Mouse (Mus musculus) kidney, embryonic 14.5 days (tissue): ENCODE measurements at regions not wholly inside any gene's neighbourhood (a gene's known extent, or its start where the extent isn't known, plus 50 kb on each side); places are given as distances from the start of the nearest gene placed in this dataset.

ENCODE experiments used
- ATAC-seq: fragments of 200-750 bp; cut with Nextera tagmentation; 2 replicates; pipeline ENCODE4 v1.8.0; 2017; ENCODE audit warnings: moderate number of reproducible peaks, mild to moderate bottlenecking, moderate TSS enrichment, moderate library complexity; ENCODE audit not compliant: low FRiP score, low TSS enrichment
- H3K27ac ChIP-seq: fragments of 300-500 bp; sonication (generic); 2 replicates; pipeline ENCODE4 v1.5.1; 2014; ENCODE audit warnings: low read depth, mild to moderate bottlenecking, low read length, moderate library complexity, mixed read lengths
- H3K27me3 ChIP-seq: fragments of 300-500 bp; sonication (generic); 2 replicates; pipeline ENCODE4 v1.6.1; 2014; ENCODE audit warnings: mild to moderate bottlenecking, low read length; ENCODE audit not compliant: control insufficient read depth, insufficient read depth
- H3K36me3 ChIP-seq: fragments of 300-500 bp; sonication (generic); 2 replicates; pipeline ENCODE4 v1.6.1; 2014; ENCODE audit warnings: low read length, mixed read lengths; ENCODE audit not compliant: control insufficient read depth, insufficient read depth
- H3K4me1 ChIP-seq: fragments of 300-500 bp; sonication (generic); 2 replicates; pipeline ENCODE4 v1.6.1; 2014; ENCODE audit warnings: low read length, mixed read lengths; ENCODE audit not compliant: control insufficient read depth, insufficient read depth
- H3K4me2 ChIP-seq: fragments of 300-500 bp; sonication (generic); replicated peaks from 2 replicates; pipeline ENCODE4 v1.6.1; 2014; ENCODE audit warnings: low read depth, mild to moderate bottlenecking, low read length
- H3K4me3 ChIP-seq: fragments of 300-500 bp; sonication (generic); 2 replicates; pipeline ENCODE4 v1.5.1; 2014; ENCODE audit warnings: mild to moderate bottlenecking, low read length
- H3K9ac ChIP-seq: fragments of 300-500 bp; sonication (generic); 2 replicates; pipeline ENCODE4 v1.6.1; 2014; ENCODE audit warnings: low read depth, mild to moderate bottlenecking, low read length, moderate library complexity
- H3K9me3 ChIP-seq: fragments of 300-500 bp; sonication (generic); 2 replicates; pipeline ENCODE4 v1.6.1; 2016; ENCODE audit warnings: low read length; ENCODE audit not compliant: control insufficient read depth
- WGBS: fragments of 180-500 bp; shearing (Covaris S2); extraction: QIAGEN DNeasy Blood & Tissue Kit; methylation state at CpG from one replicate; pipeline ENCODE4 v1.1.7; 2014; 5-methylcytosine and 5-hydroxymethylcytosine counted together

DNA sequence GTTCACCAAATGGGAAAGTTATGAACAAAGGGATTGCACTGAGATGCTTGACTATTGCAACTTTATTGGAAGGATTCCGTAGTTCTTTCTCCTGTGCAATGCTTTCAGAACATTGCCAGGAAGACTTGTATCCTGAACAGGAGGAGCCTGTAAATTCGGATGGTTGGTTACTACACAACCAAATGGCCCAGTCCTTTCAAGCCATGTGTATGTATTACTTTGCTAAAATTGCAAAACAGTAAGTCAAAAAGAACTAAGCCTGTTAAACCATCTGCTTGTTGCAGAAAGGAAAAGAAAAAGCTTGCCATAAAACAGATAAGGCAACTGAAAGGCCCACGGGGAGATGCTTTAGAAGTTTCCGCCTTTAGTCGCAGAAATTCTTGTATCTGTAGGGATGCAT is 124.5 kb upstream of the Ccng1 start:
- 87% methylated on average over 5 of the region's 5 CpGs for WGBS
- Histone ChIP-seq H3K4me3 (no peak overlapping the region), H3K27ac (no peak overlapping the region), H3K9me3 (no peaks in the 10 kb centered on the region), H3K27me3 (no peaks in the 10 kb centered on the region), H3K4me2 (no peak overlapping the region), H3K36me3 (no peaks in the 10 kb centered on the region), H3K9ac (no peak overlapping the region), H3K4me1 (no peaks in the 10 kb centered on the region)
- no peak for ATAC-seq

DNA sequence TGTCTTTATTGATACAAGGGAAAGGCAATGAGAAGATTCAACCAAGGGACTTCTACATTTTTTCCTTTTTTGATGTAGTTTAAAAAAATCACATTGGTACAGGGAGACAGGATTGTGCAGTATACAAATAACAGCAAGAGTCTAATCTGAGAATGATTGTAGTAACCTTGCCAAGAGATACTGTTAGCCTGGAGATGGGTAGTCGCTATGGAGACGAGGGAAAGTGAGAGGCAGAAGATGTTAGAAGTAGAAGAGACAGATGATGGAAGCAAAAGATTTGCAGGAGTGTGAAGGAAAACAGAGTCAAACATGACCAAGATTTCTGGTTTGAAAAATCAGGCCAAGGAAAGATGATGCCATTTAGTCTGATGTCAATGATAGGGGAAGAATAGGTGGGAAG is 117.9 kb upstream of the Ccng1 start:
- no peak overlapping the region for H3K9ac ChIP-seq
- 91% methylated on average over 2 of the region's 2 CpGs for WGBS
- no peak overlapping the region for H3K4me3 ChIP-seq
- no peak overlapping the region for H3K4me2 ChIP-seq
- no peaks in the 10 kb centered on the region for H3K4me1 ChIP-seq
- no peaks in the 10 kb centered on the region for H3K27me3 ChIP-seq
- no peak overlapping the region for H3K27ac ChIP-seq
- H3K36me3 ChIP-seq: no peaks in the 10 kb centered on the region
- no peaks in the 10 kb centered on the region for H3K9me3 ChIP-seq
- ATAC-seq: no peak

DNA sequence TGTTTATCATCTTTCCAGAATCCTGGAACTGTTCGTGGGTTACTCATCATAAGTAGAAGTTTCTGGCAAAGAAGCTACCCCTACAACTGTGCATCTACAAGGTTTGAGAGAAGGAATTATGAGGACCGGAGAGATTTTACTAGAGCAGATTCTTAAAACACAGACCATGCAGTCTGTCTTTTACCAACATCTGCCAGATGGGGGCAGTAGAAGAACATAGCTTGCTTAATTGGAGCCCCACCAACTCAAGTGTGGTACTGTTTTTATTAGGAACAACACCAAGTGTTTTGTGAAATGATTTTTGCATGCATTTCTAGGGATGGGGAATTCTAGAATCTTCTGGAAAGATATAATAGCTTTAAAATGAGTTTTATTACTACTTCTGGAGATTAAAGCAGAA is 110.6 kb upstream of the Ccng1 start:
- 38% methylated on average over 2 of the region's 2 CpGs for WGBS
- no peak overlapping the region for H3K27ac ChIP-seq
- H3K9me3 ChIP-seq: no peaks in the 10 kb centered on the region
- H3K4me2 ChIP-seq: no peak overlapping the region
- H3K9ac ChIP-seq: no peak overlapping the region
- H3K27me3 ChIP-seq: no peaks in the 10 kb centered on the region
- ATAC-seq: no peak
- no peaks in the 10 kb centered on the region for H3K36me3 ChIP-seq
- H3K4me3 ChIP-seq: no peak overlapping the region
- H3K4me1 ChIP-seq: no peaks in the 10 kb centered on the region

DNA sequence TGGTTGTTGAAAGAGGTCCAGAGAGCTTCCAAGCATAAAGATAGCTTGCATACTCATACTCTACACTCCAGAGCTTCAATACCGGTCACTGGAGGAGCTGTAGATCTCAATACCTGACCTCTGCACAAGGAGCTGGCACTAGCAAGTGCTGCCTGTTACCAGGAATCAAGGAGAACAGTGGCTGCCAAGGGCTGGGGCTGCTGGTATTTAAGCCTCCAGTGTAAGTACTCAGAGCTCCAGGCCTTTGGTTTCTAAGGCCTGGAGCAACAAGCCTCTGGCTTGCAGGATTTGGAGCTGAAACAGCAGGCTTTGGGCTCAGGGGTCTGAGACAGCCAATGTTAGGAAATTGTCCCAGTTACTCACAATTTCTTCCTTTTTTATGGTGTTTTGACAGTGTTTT is 96.2 kb upstream of the Ccng1 start:
- 81% methylated on average over 1 of the region's 1 CpGs for WGBS
- Histone ChIP-seq H3K4me3 (no peak overlapping the region), H3K4me1 (no peaks in the 10 kb centered on the region), H3K36me3 (no peaks in the 10 kb centered on the region), H3K27ac (peak overlapping the region; percentile 63; the same call in 1 of the 2 replicates), H3K9me3 (no peaks in the 10 kb centered on the region), H3K4me2 (no peak overlapping the region), H3K27me3 (no peaks in the 10 kb centered on the region), H3K9ac (no peak overlapping the region)
- 0 out of 2 replicates have a peak, but pooled peaks have one; percentile 12 for ATAC-seq

DNA sequence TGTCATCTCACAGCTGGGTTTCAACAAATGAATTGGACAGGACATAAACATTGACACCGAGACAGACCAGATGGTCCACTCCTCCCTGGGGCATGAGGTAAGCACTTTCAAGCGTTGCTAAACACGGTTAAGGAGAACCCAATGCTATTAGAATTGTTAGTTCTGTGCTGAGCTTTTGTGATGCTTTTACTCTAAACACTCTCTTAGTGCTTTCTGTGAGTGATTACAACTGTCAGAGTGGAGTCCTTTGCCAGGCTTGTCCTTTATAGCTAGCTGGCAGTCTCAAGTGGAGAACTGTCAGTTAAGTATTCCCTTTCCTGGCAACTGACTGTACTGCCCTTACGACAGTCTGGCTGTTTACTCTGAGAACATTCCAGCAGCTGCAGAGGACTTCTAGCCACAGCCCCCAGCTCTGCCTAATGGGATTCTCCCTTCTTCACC is 95.6 kb upstream of the Ccng1 start:
- no peak overlapping the region for H3K4me2 ChIP-seq
- H3K27me3 ChIP-seq: no peaks in the 10 kb centered on the region
- H3K9me3 ChIP-seq: no peaks in the 10 kb centered on the region
- H3K36me3 ChIP-seq: no peaks in the 10 kb centered on the region
- ATAC-seq: peak; percentile 96
- no peaks in the 10 kb centered on the region for H3K4me1 ChIP-seq
- peak overlapping the region; percentile 63; the same call in 1 of the 2 replicates for H3K27ac ChIP-seq
- H3K4me3 ChIP-seq: no peak overlapping the region
- H3K9ac ChIP-seq: no peak overlapping the region
- WGBS: 22% methylated on average over 4 of the region's 4 CpGs

DNA sequence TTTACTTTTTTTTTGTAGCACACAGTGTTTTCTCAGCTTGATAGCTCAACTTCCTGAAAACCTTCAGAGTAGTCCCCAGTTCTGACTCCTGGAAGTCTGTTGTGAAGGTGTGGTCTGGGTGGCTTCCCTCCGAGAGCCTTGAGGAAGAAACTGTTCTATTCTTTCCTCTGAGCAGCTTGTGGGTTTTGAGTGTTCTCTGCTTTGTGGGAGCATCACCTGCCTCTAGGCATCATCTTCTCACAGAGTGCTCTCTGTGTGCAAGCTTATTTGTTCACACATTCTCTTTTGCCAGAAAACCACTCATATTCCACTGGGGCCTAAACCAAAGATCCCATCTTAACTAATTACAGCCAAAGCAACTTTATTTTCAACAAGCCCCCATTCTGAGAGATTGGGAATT is 91.5 kb upstream of the Ccng1 start:
- no peak for ATAC-seq
- Histone ChIP-seq H3K36me3 (no peaks in the 10 kb centered on the region), H3K4me1 (no peaks in the 10 kb centered on the region), H3K27ac (no peak overlapping the region), H3K9me3 (no peaks in the 10 kb centered on the region), H3K4me2 (no peak overlapping the region), H3K9ac (no peak overlapping the region), H3K27me3 (no peaks in the 10 kb centered on the region), H3K4me3 (no peak overlapping the region)
- 74% methylated on average over 1 of the region's 1 CpGs for WGBS

DNA sequence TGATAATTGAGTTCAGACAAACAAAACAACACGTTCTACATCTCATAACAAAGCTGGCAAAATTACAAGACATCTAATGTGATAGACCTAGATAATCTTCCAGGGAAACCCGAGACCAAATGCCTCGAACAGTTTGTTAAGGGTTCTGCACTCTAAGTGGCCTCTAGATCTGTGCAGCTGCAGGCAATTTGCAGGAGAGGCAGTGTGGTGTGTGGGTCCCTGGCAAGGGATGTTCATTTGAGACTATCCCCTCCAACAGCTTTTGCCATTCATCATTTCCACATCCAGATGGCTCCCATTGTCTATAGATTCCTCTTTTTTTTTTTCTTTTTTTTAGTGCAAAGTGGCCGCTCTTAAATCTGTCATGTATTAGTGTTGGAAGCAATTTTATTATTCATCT is 80.3 kb upstream of the Ccng1 start:
- no peak overlapping the region for H3K4me2 ChIP-seq
- no peaks in the 10 kb centered on the region for H3K27me3 ChIP-seq
- no peaks in the 10 kb centered on the region for H3K4me1 ChIP-seq
- no peaks in the 10 kb centered on the region for H3K36me3 ChIP-seq
- H3K4me3 ChIP-seq: no peak overlapping the region
- no peaks in the 10 kb centered on the region for H3K9me3 ChIP-seq
- no peak overlapping the region for H3K9ac ChIP-seq
- WGBS: 64% methylated on average over 4 of the region's 4 CpGs
- H3K27ac ChIP-seq: no peak overlapping the region
- ATAC-seq: no peak
